Mouse (Mus musculus) layer of hippocampus, adult 2 months (tissue): Measurements from ENCODE around the gene Fads2. TPM values are rescaled to one million over a fixed set of nuclear protein-coding genes. Genes with fewer than 3 reads are reported as not detected.

ENCODE experiments used
- DNase-seq, 2 experiments: peaks; one replicate each; pipeline ENCODE4 v3.0.0; 2022; ENCODE audit warnings: low spot score in 2 of 2
- H3K27ac ChIP-seq: fragments of 200-600 bp; 2 replicates; pipeline ENCODE4 v1.8.1; 2022
- H3K4me3 ChIP-seq: fragments of 200-600 bp; 2 replicates; pipeline ENCODE4 v1.8.1; 2022; ENCODE audit warnings: mild to moderate bottlenecking
- CTCF ChIP-seq: fragments of 200-600 bp; conservative IDR thresholded peaks from 2 replicates; pipeline ENCODE4 v1.8.1; 2022; ENCODE audit warnings: antibody characterized with exemption, mild to moderate bottlenecking, moderate library complexity
- total RNA-seq, 2 experiments: library from RNA; stranded (reverse); gene quantifications; 2 replicates each; pipeline ENCODE4 v1.2.3; 2021

The Fads2 gene
- total RNA-seq, 2 experiments from 2014 or later = 147 to 152 TPM

- DNase-seq = peak; percentile 63 to 68
- H3K27ac ChIP-seq = peak overlapping the region; percentile 57; the same call in 1 of the 2 replicates
- TF ChIP-seq CTCF = peak; percentile 90
- no peak overlapping the region for H3K4me3 ChIP-seq
These were observed 78.9 kb downstream of the Fads2 start for GRCm38 (mm10) chr19:10022414-10023303.

GRCm38 (mm10) chr19:10021981-10022380 is 79.6 kb downstream of the Fads2 start:
- TF ChIP-seq CTCF = no peak
- no peak for DNase-seq
- no peak overlapping the region for H3K27ac ChIP-seq
- H3K4me3 ChIP-seq = no peak overlapping the region

GRCm38 (mm10) chr19:10019214-10019760 is 82.3 kb downstream of the Fads2 start:
- DNase-seq = no peak
- peak overlapping the region; percentile 80; the same call in 1 of the 2 replicates for H3K4me3 ChIP-seq
- TF ChIP-seq CTCF = no peak
- H3K27ac ChIP-seq = peak overlapping the region; percentile 83; the same call in 1 of the 2 replicates

GRCm38 (mm10) chr19:10018527-10018818 is 83.1 kb downstream of the Fads2 start:
- no peak for TF ChIP-seq CTCF
- H3K4me3 ChIP-seq = peak overlapping the region; percentile 80
- peak overlapping the region; percentile 83; the same call in 1 of the 2 replicates for H3K27ac ChIP-seq
- no peak for DNase-seq

- Histone ChIP-seq H3K27ac (peak overlapping the region; percentile 83; the same call in 1 of the 2 replicates), H3K4me3 (peak overlapping the region; percentile 80)
- TF ChIP-seq CTCF = no peak; the same call in 1 of the 2 replicates
- DNase-seq = peak; percentile 79 to 84
These were observed 83.7 kb downstream of the Fads2 start for GRCm38 (mm10) chr19:10017637-10018526.

GRCm38 (mm10) chr19:10016151-10016550 is 85.4 kb downstream of the Fads2 start:
- no peak for TF ChIP-seq CTCF
- H3K4me3 ChIP-seq = no peak overlapping the region
- no peak for DNase-seq
- H3K27ac ChIP-seq = no peak overlapping the region

GRCm38 (mm10) chr19:10015442-10015841 is 86.1 kb downstream of the Fads2 start:
- no peak overlapping the region for H3K4me3 ChIP-seq
- no peak for TF ChIP-seq CTCF
- H3K27ac ChIP-seq = no peak overlapping the region
- no peak for DNase-seq

GRCm38 (mm10) chr19:10014824-10015223 is 86.7 kb downstream of the Fads2 start:
- no peak overlapping the region for H3K4me3 ChIP-seq
- no peak overlapping the region for H3K27ac ChIP-seq
- no peak for TF ChIP-seq CTCF
- DNase-seq = no peak

GRCm38 (mm10) chr19:10013913-10014312 is 87.6 kb downstream of the Fads2 start:
- no peak for TF ChIP-seq CTCF
- Histone ChIP-seq H3K27ac (no peak overlapping the region), H3K4me3 (no peak overlapping the region)
- DNase-seq = no peak

GRCm38 (mm10) chr19:10013348-10013747 is 88.2 kb downstream of the Fads2 start:
- no peak overlapping the region for H3K27ac ChIP-seq
- TF ChIP-seq CTCF = no peak
- no peak for DNase-seq

GRCm38 (mm10) chr19:10012827-10013278 is 88.7 kb downstream of the Fads2 start:
- DNase-seq = no peak
- no peak overlapping the region for H3K27ac ChIP-seq
- TF ChIP-seq CTCF = no peak
- H3K4me3 ChIP-seq = no peak overlapping the region

More at GRCm38 (mm10) chr19:10013348-10013747, 88.2 kb downstream of the Fads2 start:
- H3K4me3 ChIP-seq = no peak overlapping the region

Other genes starting within 250 kb of the Fads2 start
- gene Incenp, start 202.2 kb downstream of the Fads2 start, total RNA-seq = 10 to 100 TPM; 13.9 to 14.0 TPM
- 1,000 to 10,000 TPM; 3,170 to 3,409 TPM for gene Fth1, start 121.1 kb downstream of the Fads2 start, total RNA-seq
- gene Best1, start 100.1 kb downstream of the Fads2 start, total RNA-seq = 1 to 10 TPM; 1.2 to 1.5 TPM
- 10 to 100 TPM in 1 of 2 experiments, 1 to 10 TPM in 1; 9.7 to 10.4 TPM for gene Rab3il1, start 100.1 kb downstream of the Fads2 start, total RNA-seq
- 10 to 100 TPM; 25.0 to 25.6 TPM for gene Fads3, start 60.2 kb downstream of the Fads2 start, total RNA-seq
- gene Fads1, start 81.1 kb upstream of the Fads2 start, total RNA-seq = 100 to 1,000 TPM; 191 to 198 TPM
- gene Tmem258, start 102.3 kb upstream of the Fads2 start, total RNA-seq = 10 to 100 TPM; 74.0 to 79.7 TPM
- gene Fen1, start 102.4 kb upstream of the Fads2 start, total RNA-seq = 10 to 100 TPM in 1 of 2 experiments, 1 to 10 TPM in 1; 9.6 to 12.2 TPM
- gene Myrf, start 139.0 kb upstream of the Fads2 start, total RNA-seq = 10 to 100 TPM; 27.0 to 27.8 TPM
- 100 to 1,000 TPM; 130 to 131 TPM for gene Dagla, start 203.1 kb upstream of the Fads2 start, total RNA-seq